Mouse (Mus musculus) neural tube, embryonic 14.5 days (tissue): ENCODE results near the gene Myo18a. TPM values are rescaled to one million over a fixed set of nuclear protein-coding genes. Genes with fewer than 3 reads are reported as not detected.
A peak's percentile ranks its signal among the peaks of the same experiment; 100 is the strongest.

Source experiments
- ATAC-seq: fragments of 200-750 bp; cut with Nextera tagmentation; 2 replicates; pipeline ENCODE4 v1.8.0; 2017; ENCODE audit warnings: low read depth, mild to moderate bottlenecking, moderate TSS enrichment, moderate library complexity
- H3K27ac ChIP-seq: fragments of 300-500 bp; sonication (generic); 2 replicates; pipeline ENCODE4 v1.5.1; 2014; ENCODE audit warnings: low read depth, mild to moderate bottlenecking, control low read depth, low read length, moderate library complexity, mixed read lengths
- H3K27me3 ChIP-seq: fragments of 300-500 bp; sonication (generic); 2 replicates; pipeline ENCODE4 v1.6.1; 2014; ENCODE audit warnings: low read length; ENCODE audit not compliant: control insufficient read depth, insufficient read depth
- H3K36me3 ChIP-seq: fragments of 300-500 bp; sonication (generic); 2 replicates; pipeline ENCODE4 v1.6.1; 2014; ENCODE audit warnings: low read length, mixed read lengths; ENCODE audit not compliant: control insufficient read depth, insufficient read depth
- H3K4me1 ChIP-seq: fragments of 300-500 bp; sonication (generic); 2 replicates; pipeline ENCODE4 v1.6.1; 2014; ENCODE audit warnings: low read length; ENCODE audit not compliant: control insufficient read depth, insufficient read depth
- H3K4me2 ChIP-seq: fragments of 300-500 bp; sonication (generic); 2 replicates; pipeline ENCODE4 v1.6.1; 2014; ENCODE audit warnings: mild to moderate bottlenecking, low read depth, low read length, control low read depth
- H3K4me3 ChIP-seq: fragments of 300-500 bp; sonication (generic); 2 replicates; pipeline ENCODE4 v1.5.1; 2014; ENCODE audit warnings: low read depth, low read length, control low read depth, mixed read lengths
- H3K9ac ChIP-seq: fragments of 300-500 bp; sonication (generic); replicated peaks from 2 replicates; pipeline ENCODE4 v1.6.1; 2014; ENCODE audit warnings: low read depth, mild to moderate bottlenecking, control low read depth, low read length, mixed read lengths
- H3K9me3 ChIP-seq: fragments of 300-500 bp; sonication (generic); 2 replicates; pipeline ENCODE4 v1.6.1; 2016; ENCODE audit warnings: low read length; ENCODE audit not compliant: control insufficient read depth
- WGBS: fragments of 180-500 bp; shearing (Covaris S2); extraction: QIAGEN DNeasy Blood & Tissue Kit; methylation state at CpG from one replicate; pipeline ENCODE4 v1.1.7; 2014; 5-methylcytosine and 5-hydroxymethylcytosine counted together
- polyA plus RNA-seq: library from polyadenylated mRNA; unstranded; fragments of >200 nt; fragmentation: Nextera tagmentation; extraction: Ambion mirVana; gene quantifications from 2 replicates; pipeline ENCODE4 v1.2.1, GENCODE M21; 2014

Myo18a gene
- polyA plus RNA-seq, 1 experiment from 2014 or later = 35.7 TPM

- Histone ChIP-seq H3K4me2 (no peak overlapping the region), H3K9me3 (no peaks in the 10 kb centered on the region), H3K4me1 (peaks cover 32% of the 10 kb centered on the region), H3K9ac (no peak overlapping the region), H3K36me3 (peaks cover 8% of the 10 kb centered on the region), H3K27ac (no peak overlapping the region), H3K4me3 (no peak overlapping the region), H3K27me3 (no peaks in the 10 kb centered on the region)
- ATAC-seq = no peak
- WGBS = 57% methylated on average over 7 of the region's 7 CpGs
Observed at GRCm38 (mm10) chr11:77781088-77781487, 18.0 kb downstream of the Myo18a start.

GRCm38 (mm10) chr11:77782104-77782815, 19.2 kb downstream of the Myo18a start:
- ATAC-seq = no peak
- Histone ChIP-seq H3K4me3 (no peak overlapping the region), H3K27me3 (no peaks in the 10 kb centered on the region), H3K9ac (no peak overlapping the region), H3K27ac (no peak overlapping the region), H3K36me3 (peaks cover 8% of the 10 kb centered on the region), H3K4me1 (peaks cover 36% of the 10 kb centered on the region), H3K9me3 (no peaks in the 10 kb centered on the region), H3K4me2 (no peak overlapping the region)
- 89% methylated on average over 7 of the region's 7 CpGs for WGBS

GRCm38 (mm10) chr11:77783211-77783746, 20.2 kb downstream of the Myo18a start:
- H3K36me3 ChIP-seq = peaks cover 2% of the 10 kb centered on the region; the same call in 1 of the 2 replicates
- H3K4me2 ChIP-seq = no peak overlapping the region
- no peaks in the 10 kb centered on the region for H3K9me3 ChIP-seq
- no peak for ATAC-seq
- no peak overlapping the region for H3K4me3 ChIP-seq
- WGBS = 64% methylated on average over 10 of the region's 10 CpGs
- H3K9ac ChIP-seq = no peak overlapping the region
- 0 out of 2 replicates have a peak overlapping the region, but pooled peaks have one; percentile 18 for H3K27ac ChIP-seq
- H3K4me1 ChIP-seq = peaks cover 36% of the 10 kb centered on the region
- H3K27me3 ChIP-seq = no peaks in the 10 kb centered on the region

DNA sequence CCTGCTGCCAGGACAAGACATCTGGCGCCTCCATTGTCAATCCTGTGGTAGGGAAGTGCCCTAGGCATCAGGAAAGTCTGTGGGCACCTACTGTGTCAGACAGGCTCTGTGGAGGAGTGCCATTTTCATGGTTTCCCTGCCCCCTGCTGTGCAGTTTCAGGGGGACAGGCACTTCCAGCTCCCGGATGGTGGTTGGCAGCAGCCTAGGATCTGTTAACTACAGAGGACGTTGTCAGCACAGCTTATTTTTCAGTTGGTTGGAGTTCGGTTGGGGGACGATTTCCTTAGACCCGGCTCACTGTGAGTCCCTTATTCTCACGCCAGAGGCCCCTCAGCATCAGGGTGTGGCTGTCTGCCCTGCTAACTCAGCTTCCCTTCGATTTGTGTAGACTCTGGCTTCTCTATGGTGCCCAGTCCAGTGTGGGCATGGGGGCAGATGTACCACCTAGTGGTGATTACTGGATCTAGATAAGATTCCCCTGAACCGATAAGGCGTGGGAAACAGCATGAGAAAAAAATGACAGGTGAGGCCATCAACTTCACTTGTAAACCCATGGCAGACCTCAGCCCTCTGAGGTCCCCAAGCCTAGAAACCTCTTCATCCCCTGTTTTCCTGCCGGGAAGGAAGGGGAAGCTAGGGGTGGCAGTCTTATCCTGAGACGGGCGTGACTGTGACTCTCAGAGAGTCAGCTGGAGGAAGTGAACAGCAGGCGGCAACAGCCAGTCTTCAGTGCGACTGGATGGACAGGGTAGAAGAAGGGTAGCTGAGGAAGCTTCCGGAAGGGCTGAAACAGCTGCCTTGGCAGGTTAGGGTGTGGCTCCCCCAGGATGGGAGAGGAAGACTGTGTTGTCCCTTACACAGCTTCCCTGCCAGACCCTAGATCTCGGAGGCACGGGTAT, 21.0 kb downstream of the Myo18a start:
- no peak overlapping the region for H3K4me3 ChIP-seq
- H3K36me3 ChIP-seq = no peaks in the 10 kb centered on the region
- peaks cover 36% of the 10 kb centered on the region for H3K4me1 ChIP-seq
- whole genome bisulfite sequencing = 57% methylated on average over 18 of the region's 18 CpGs
- H3K27me3 ChIP-seq = no peaks in the 10 kb centered on the region
- peak overlapping the region; percentile 14; the same call in 1 of the 2 replicates for H3K4me2 ChIP-seq
- H3K27ac ChIP-seq = peak overlapping the region; percentile 28
- H3K9ac ChIP-seq = 0 out of 2 replicates have a peak overlapping the region, but pooled peaks have one; percentile 3
- peak; percentile 34; the same call in 1 of the 2 replicates for ATAC-seq
- no peaks in the 10 kb centered on the region for H3K9me3 ChIP-seq

DNA sequence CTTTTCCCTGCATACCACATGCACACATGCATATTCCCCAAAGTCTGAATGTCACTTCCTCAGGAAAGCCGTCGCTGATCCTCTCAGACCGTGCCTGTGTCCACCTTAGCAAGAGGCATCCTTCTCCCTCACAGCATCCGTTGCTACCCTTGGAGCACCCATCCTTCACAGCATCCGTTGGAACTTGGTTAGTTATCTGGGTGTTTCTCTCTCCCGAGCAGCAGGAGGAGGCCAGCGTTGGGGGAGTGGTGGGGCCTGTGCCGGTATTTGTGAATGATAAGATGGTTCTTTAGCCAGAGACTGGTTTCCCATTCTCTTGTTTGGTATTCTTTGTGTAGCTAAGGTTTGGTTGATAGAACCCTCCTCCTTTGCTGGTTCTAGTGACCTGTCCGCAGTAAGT, 21.8 kb downstream of the Myo18a start:
- H3K4me3 ChIP-seq = no peak overlapping the region
- no peak overlapping the region; the same call in 1 of the 2 replicates for H3K27ac ChIP-seq
- no peak overlapping the region for H3K9ac ChIP-seq
- 89% methylated on average over 9 of the region's 9 CpGs for WGBS
- H3K27me3 ChIP-seq = no peaks in the 10 kb centered on the region
- no peak overlapping the region for H3K4me2 ChIP-seq
- no peak for ATAC-seq
- no peaks in the 10 kb centered on the region for H3K9me3 ChIP-seq
- no peaks in the 10 kb centered on the region for H3K36me3 ChIP-seq
- H3K4me1 ChIP-seq = peaks cover 36% of the 10 kb centered on the region

GRCm38 (mm10) chr11:77785396-77785767, 22.3 kb downstream of the Myo18a start:
- no peak overlapping the region for H3K27ac ChIP-seq
- no peak overlapping the region for H3K4me3 ChIP-seq
- 24% methylated on average over 5 of the region's 5 CpGs for WGBS
- H3K27me3 ChIP-seq = no peaks in the 10 kb centered on the region
- no peak overlapping the region for H3K9ac ChIP-seq
- H3K36me3 ChIP-seq = no peaks in the 10 kb centered on the region
- no peak overlapping the region for H3K4me2 ChIP-seq
- no peaks in the 10 kb centered on the region for H3K9me3 ChIP-seq
- no peak for ATAC-seq
- peaks cover 40% of the 10 kb centered on the region for H3K4me1 ChIP-seq

DNA sequence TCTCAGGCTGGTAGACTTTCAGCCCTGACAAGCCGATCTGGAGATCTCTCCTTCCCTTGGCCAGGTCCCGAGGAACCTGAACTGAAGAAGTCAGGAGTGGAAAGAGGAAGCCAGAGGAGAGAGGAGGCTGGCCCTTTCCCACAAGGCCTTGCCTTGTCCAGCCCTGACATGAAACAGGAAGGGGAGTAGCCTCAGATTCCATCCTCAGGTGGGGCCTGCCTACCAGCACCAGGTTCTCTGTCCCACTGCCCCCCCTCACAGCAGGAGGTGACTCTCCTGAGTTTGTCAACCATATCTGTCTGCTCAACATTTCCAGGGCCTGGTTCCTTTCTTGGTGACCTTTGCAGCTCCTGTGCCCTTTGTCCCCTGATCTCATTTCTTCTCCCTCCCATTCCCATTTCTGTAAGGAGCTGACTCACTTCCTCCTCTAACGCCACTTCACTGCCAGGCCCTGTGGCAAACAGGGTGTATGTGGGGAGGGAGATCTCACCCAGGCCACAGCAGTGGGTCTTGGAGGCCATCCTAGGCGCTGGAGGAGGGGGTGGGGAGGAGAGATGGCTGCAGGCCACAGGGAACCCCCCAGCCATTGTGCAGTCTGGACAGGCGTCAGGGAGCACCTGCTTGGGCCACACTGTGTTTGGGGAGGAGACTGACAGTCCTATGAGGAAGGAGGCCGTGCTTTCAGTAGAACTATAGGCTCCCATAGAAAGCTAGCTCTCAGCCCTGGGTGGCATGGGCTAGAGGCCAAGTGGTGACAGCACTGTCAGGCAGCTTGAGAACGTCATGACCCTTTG, 22.9 kb downstream of the Myo18a start:
- Histone ChIP-seq H3K27ac (no peak overlapping the region), H3K9me3 (no peaks in the 10 kb centered on the region), H3K27me3 (no peaks in the 10 kb centered on the region), H3K4me1 (peaks cover 40% of the 10 kb centered on the region), H3K4me2 (no peak overlapping the region), H3K9ac (0 out of 2 replicates have a peak overlapping the region, but pooled peaks have one; percentile 11), H3K36me3 (no peaks in the 10 kb centered on the region), H3K4me3 (no peak overlapping the region)
- no peak for ATAC-seq
- WGBS = 58% methylated on average over 7 of the region's 7 CpGs

DNA sequence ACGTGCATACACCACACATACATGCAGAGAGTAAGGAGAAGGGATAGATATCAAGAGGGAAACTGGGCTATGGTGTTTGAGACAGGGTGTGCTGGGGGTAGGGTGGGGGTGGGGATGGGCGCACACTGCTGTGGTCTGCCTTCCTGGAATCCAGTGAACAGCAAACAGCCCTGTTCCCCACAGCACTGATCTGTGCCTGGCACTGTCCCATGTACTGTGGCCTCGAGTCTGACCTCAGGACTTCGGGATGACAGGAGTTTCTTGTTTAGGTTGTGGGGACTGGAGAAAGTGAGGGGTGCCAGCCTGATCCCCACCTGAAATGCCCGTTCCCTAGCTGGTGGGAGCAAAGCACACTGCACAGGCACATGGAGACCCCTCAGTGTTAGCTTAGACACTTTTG, 24.7 kb downstream of the Myo18a start, which contains the start of gene Gm10277:
Gm10277 (minus strand) TSS at position 41 of the 400 bp plus-strand sequence.
- Histone ChIP-seq H3K4me1 (peaks cover 54% of the 10 kb centered on the region), H3K27ac (no peak within 1 kb of the TSS)
- ATAC-seq = no peak

More for the DNA sequence above, 24.7 kb downstream of the Myo18a start, which contains the start of gene Gm10277:
- Histone ChIP-seq H3K9me3 (no peaks in the 10 kb centered on the region), H3K4me2 (no peak within 1 kb of the TSS), H3K36me3 (no peaks in the 10 kb centered on the region), H3K9ac (no peak within 1 kb of the TSS), H3K27me3 (no peaks in the 10 kb centered on the region), H3K4me3 (no peak within 1 kb of the TSS)
- 86% methylated on average over 5 of the region's 5 CpGs for WGBS
